Mouse (Mus musculus) liver, embryonic 14.5 days (tissue): ENCODE results near the gene Nme4.

Experiments used
- CTCF ChIP-seq: IDR thresholded peaks from 2 replicates; pipeline ENCODE4 v1.5.1; 2016; ENCODE audit warnings: antibody characterized with exemption, low read depth, control low read depth
- EP300 ChIP-seq: IDR thresholded peaks from 2 replicates; pipeline ENCODE4 v1.6.1; 2016; ENCODE audit warnings: antibody characterized with exemption, low read depth

DNA sequence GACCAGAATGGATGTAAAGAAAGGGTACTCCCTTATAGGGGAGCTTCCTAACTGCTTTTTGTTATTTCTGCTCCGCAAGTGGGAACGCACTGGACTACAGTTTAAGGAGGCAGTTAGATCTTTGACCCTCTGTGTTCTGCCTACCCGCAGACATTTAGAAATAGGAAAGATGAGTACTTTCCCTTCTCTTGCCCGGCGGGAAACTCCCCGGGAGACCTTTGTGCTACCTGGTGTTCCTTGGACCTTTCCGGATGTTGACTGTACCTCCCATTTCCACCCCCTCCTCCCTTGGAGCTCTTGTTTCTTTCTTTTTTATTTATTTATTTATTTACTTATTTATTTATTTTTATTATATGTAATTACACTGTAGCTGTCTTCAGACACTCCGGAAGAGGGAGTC lies 18.7 kb upstream of the Nme4 start:
- TF ChIP-seq CTCF: no peak
- TF ChIP-seq EP300: no peak
